Mouse (Mus musculus) embryonic facial prominence, embryonic 11.5 days (tissue): ENCODE results near the gene Efhd1. TPM values are rescaled to one million over a fixed set of nuclear protein-coding genes. Genes with fewer than 3 reads are reported as not detected.

Experiments
- ATAC-seq: fragments of 200-750 bp; cut with Nextera tagmentation; replicated peaks from 2 replicates; pipeline ENCODE4 v1.8.0; 2017; ENCODE audit warnings: low read depth; ENCODE audit not compliant: insufficient number of reproducible peaks, low FRiP score, low TSS enrichment
- DNase-seq: peaks from one replicate; pipeline ENCODE4 v3.0.0-alpha.2; 2015; ENCODE audit warnings: low spot score
- H3K27ac ChIP-seq: fragments of 300-500 bp; sonication (generic); replicated peaks from 2 replicates; pipeline ENCODE4 v1.5.1; 2014; ENCODE audit warnings: mild to moderate bottlenecking, low read depth, low read length, control low read depth
- H3K27me3 ChIP-seq: fragments of 300-500 bp; sonication (generic); 2 replicates; pipeline ENCODE4 v1.6.1; 2014; ENCODE audit warnings: mild to moderate bottlenecking, low read length, moderate library complexity, mixed read lengths; ENCODE audit not compliant: control insufficient read depth, insufficient read depth
- H3K36me3 ChIP-seq: fragments of 300-500 bp; sonication (generic); replicated peaks from 2 replicates; pipeline ENCODE4 v1.6.1; 2014; ENCODE audit warnings: low read depth, mild to moderate bottlenecking, low read length, moderate library complexity, mixed read lengths; ENCODE audit not compliant: control insufficient read depth, insufficient read depth
- H3K4me1 ChIP-seq: fragments of 300-500 bp; sonication (generic); 2 replicates; pipeline ENCODE4 v1.6.1; 2014; ENCODE audit warnings: low read length, mixed read lengths; ENCODE audit not compliant: control insufficient read depth, insufficient read depth
- H3K4me2 ChIP-seq: fragments of 300-500 bp; sonication (generic); 2 replicates; pipeline ENCODE4 v1.6.1; 2014; ENCODE audit warnings: low read depth, mild to moderate bottlenecking, control low read depth, low read length, moderate library complexity
- H3K4me3 ChIP-seq: fragments of 300-500 bp; sonication (generic); 2 replicates; pipeline ENCODE4 v1.5.1; 2014; ENCODE audit warnings: low read depth, low read length, control low read depth
- H3K9ac ChIP-seq: fragments of 300-500 bp; sonication (generic); replicated peaks from 2 replicates; pipeline ENCODE4 v1.6.1; 2014; ENCODE audit warnings: mild to moderate bottlenecking, control low read depth, low read length
- H3K9me3 ChIP-seq: fragments of 300-500 bp; sonication (generic); replicated peaks from 2 replicates; pipeline ENCODE4 v1.6.1; 2016; ENCODE audit warnings: mild to moderate bottlenecking, low read length, inconsistent platforms, mixed read lengths; ENCODE audit not compliant: control insufficient read depth
- WGBS: fragments of 180-500 bp; shearing (Covaris S2); extraction: QIAGEN DNeasy Blood & Tissue Kit; methylation state at CpG from one replicate; pipeline ENCODE4 v1.1.7; 2014; 5-methylcytosine and 5-hydroxymethylcytosine counted together
- polyA plus RNA-seq: library from polyadenylated mRNA; unstranded; fragments of >200 nt; fragmentation: Nextera tagmentation; extraction: Ambion mirVana; gene quantifications from 2 replicates; pipeline ENCODE4 v1.2.1, GENCODE M21; 2014

The Efhd1 gene
- 0.81 and 1.1 TPM in 2 replicates for polyA plus RNA-seq

GRCm38 (mm10) chr1:87264134-87265006 lies at the start of gene Efhd1:
TSS of gene Efhd1 (plus strand) at chr1:87264363.
- DNase-seq (peak; percentile 51), ATAC-seq (peak; percentile 53; the same call in 1 of the 2 replicates)
- H3K36me3 ChIP-seq = no peaks in the 10 kb centered on the region
- H3K4me3 ChIP-seq = peak within 1 kb of the TSS; percentile 49
- WGBS = under 1% methylated on average over 69 of the region's 70 CpGs
- H3K27ac ChIP-seq = no peak within 1 kb of the TSS
- H3K27me3 ChIP-seq = peaks cover 43% of the 10 kb centered on the region
- H3K9me3 ChIP-seq = no peaks in the 10 kb centered on the region
- H3K4me2 ChIP-seq = peak within 1 kb of the TSS; percentile 99
- peak within 1 kb of the TSS; percentile 52 for H3K9ac ChIP-seq
- peaks cover 6% of the 10 kb centered on the region for H3K4me1 ChIP-seq

- H3K27ac ChIP-seq = no peak overlapping the region
- H3K4me2 ChIP-seq = peak overlapping the region; percentile 71
- H3K4me3 ChIP-seq = peak overlapping the region; percentile 86
- no peaks in the 10 kb centered on the region for H3K4me1 ChIP-seq
- no peaks in the 10 kb centered on the region; the same call in 1 of the 2 replicates for H3K36me3 ChIP-seq
- no peaks in the 10 kb centered on the region for H3K27me3 ChIP-seq
- DNase-seq = no peak
- no peak for ATAC-seq
- 32% methylated on average over 4 of the region's 4 CpGs for WGBS
- H3K9me3 ChIP-seq = no peaks in the 10 kb centered on the region
- peak overlapping the region; percentile 96 for H3K9ac ChIP-seq
Measured at GRCm38 (mm10) chr1:87214748-87215147, 49.4 kb upstream of the Efhd1 start.

- no peak overlapping the region for H3K9ac ChIP-seq
- no peak overlapping the region for H3K27ac ChIP-seq
- no peak overlapping the region for H3K4me3 ChIP-seq
- H3K27me3 ChIP-seq = no peaks in the 10 kb centered on the region
- ATAC-seq (no peak), DNase-seq (no peak)
- no peaks in the 10 kb centered on the region for H3K9me3 ChIP-seq
- H3K4me1 ChIP-seq = no peaks in the 10 kb centered on the region
- 65% methylated on average over 3 of the region's 3 CpGs for WGBS
- peaks cover 9% of the 10 kb centered on the region for H3K36me3 ChIP-seq
- no peak overlapping the region for H3K4me2 ChIP-seq
Measured at GRCm38 (mm10) chr1:87217938-87218337, 46.2 kb upstream of the Efhd1 start.

GRCm38 (mm10) chr1:87225739-87226138 lies 38.4 kb upstream of the Efhd1 start:
- no peak for ATAC-seq
- H3K36me3 ChIP-seq = peaks cover 20% of the 10 kb centered on the region
- no peak for DNase-seq
- no peaks in the 10 kb centered on the region for H3K9me3 ChIP-seq
- H3K4me1 ChIP-seq = no peaks in the 10 kb centered on the region
- 97% methylated on average over 8 of the region's 8 CpGs for WGBS
- no peaks in the 10 kb centered on the region for H3K27me3 ChIP-seq
- H3K27ac ChIP-seq = no peak overlapping the region
- H3K4me2 ChIP-seq = no peak overlapping the region
- H3K4me3 ChIP-seq = no peak overlapping the region
- no peak overlapping the region for H3K9ac ChIP-seq

- Histone ChIP-seq H3K4me3 (no peak overlapping the region), H3K9me3 (no peaks in the 10 kb centered on the region), H3K9ac (no peak overlapping the region), H3K36me3 (peaks cover 18% of the 10 kb centered on the region), H3K27me3 (no peaks in the 10 kb centered on the region), H3K4me2 (no peak overlapping the region), H3K4me1 (no peaks in the 10 kb centered on the region), H3K27ac (no peak overlapping the region)
- ATAC-seq (no peak), DNase-seq (no peak)
- WGBS = 95% methylated on average over 1 of the region's 1 CpGs
Measured at GRCm38 (mm10) chr1:87226409-87227159, 37.6 kb upstream of the Efhd1 start.

DNA sequence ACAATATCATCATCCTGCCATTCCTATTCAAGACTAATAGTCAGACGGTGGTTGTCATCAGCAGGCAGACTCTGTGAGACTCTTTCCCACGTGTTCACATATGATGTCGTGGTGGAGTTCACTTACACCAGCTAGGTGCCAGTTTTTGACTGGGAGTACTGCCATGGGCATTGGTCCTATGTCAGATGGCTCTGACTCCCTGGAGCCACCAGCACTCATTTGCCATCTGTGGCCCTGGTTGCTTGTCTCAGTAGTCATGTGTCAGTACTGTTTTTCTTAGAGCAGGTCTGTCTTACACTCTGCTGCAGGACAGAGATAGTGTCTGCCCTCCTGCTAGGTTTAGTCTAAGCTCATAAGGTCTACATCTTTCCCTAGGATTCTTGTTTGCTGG lies 37.0 kb upstream of the Efhd1 start:
- DNase-seq = no peak

DNA sequence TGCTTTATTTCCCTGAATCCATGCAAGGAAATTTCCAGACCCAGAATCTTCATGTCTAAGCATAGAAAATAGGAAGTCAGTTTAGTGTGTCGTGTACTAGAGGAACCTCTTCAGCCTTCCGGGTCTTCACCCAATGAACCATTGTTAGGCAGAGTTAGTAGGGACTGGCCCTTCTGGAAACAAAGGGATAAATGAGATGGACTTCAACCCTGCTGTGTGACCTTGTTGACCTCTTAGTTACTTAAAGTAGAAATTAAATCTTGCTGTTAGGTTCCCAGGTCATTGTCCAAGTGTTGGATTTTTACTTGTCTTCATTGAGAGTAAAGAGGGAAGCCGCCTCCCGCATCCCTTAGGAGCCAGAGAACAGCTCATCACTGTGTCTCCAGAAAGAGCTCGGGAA lies 33.6 kb upstream of the Efhd1 start:
- no peak overlapping the region for H3K4me2 ChIP-seq
- WGBS = 78% methylated on average over 5 of the region's 5 CpGs
- no peak overlapping the region for H3K9ac ChIP-seq
- H3K27me3 ChIP-seq = no peaks in the 10 kb centered on the region
- ATAC-seq (no peak), DNase-seq (no peak)
- H3K9me3 ChIP-seq = no peaks in the 10 kb centered on the region
- no peaks in the 10 kb centered on the region for H3K4me1 ChIP-seq
- H3K36me3 ChIP-seq = peaks cover 7% of the 10 kb centered on the region
- H3K4me3 ChIP-seq = no peak overlapping the region
- no peak overlapping the region for H3K27ac ChIP-seq

More for the DNA sequence above, 37.0 kb upstream of the Efhd1 start:
- no peak overlapping the region for H3K9ac ChIP-seq
- no peak overlapping the region for H3K4me2 ChIP-seq
- no peaks in the 10 kb centered on the region for H3K27me3 ChIP-seq
- no peak overlapping the region for H3K27ac ChIP-seq
- no peak overlapping the region for H3K4me3 ChIP-seq
- peaks cover 16% of the 10 kb centered on the region for H3K36me3 ChIP-seq
- ATAC-seq = no peak
- H3K4me1 ChIP-seq = no peaks in the 10 kb centered on the region
- no peaks in the 10 kb centered on the region for H3K9me3 ChIP-seq
- 94% methylated on average over 3 of the region's 3 CpGs for WGBS

DNA sequence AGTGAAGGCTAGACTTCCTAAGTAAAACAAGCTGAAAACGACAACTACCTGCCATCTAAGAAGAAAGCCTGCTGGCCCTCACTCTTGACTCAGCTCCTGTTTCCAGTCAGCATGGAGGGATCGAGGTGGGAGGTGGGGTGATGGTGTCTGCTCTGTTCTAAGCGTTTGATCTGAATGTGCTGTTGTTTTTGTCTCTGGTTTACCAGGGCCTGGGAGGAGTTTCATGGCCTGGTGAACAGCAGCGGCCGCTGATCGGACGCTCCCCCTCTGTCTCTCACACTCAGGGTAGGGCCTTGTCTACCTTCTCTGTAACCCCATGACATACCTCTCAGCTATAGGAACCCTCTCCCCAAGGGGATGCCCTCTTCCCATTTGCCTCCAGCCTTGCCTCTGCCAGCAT lies 32.0 kb upstream of the Efhd1 start:
- Histone ChIP-seq H3K9ac (no peak overlapping the region), H3K27me3 (no peaks in the 10 kb centered on the region), H3K36me3 (peaks cover 7% of the 10 kb centered on the region), H3K9me3 (no peaks in the 10 kb centered on the region), H3K27ac (no peak overlapping the region), H3K4me2 (no peak overlapping the region), H3K4me1 (no peaks in the 10 kb centered on the region), H3K4me3 (no peak overlapping the region)
- DNase-seq (no peak), ATAC-seq (no peak)
- 79% methylated on average over 7 of the region's 7 CpGs for WGBS
